Mouse (Mus musculus): ENCODE results near the gene Gm973. TPM values are rescaled to one million over a fixed set of nuclear protein-coding genes. Genes with fewer than 3 reads are reported as not detected.

The Gm973 gene
- 0.90 and 1.4 TPM in 2 replicates for polyA plus RNA-seq (2014; fragmentation: Nextera tagmentation; extraction: Ambion mirVana)

DNA sequence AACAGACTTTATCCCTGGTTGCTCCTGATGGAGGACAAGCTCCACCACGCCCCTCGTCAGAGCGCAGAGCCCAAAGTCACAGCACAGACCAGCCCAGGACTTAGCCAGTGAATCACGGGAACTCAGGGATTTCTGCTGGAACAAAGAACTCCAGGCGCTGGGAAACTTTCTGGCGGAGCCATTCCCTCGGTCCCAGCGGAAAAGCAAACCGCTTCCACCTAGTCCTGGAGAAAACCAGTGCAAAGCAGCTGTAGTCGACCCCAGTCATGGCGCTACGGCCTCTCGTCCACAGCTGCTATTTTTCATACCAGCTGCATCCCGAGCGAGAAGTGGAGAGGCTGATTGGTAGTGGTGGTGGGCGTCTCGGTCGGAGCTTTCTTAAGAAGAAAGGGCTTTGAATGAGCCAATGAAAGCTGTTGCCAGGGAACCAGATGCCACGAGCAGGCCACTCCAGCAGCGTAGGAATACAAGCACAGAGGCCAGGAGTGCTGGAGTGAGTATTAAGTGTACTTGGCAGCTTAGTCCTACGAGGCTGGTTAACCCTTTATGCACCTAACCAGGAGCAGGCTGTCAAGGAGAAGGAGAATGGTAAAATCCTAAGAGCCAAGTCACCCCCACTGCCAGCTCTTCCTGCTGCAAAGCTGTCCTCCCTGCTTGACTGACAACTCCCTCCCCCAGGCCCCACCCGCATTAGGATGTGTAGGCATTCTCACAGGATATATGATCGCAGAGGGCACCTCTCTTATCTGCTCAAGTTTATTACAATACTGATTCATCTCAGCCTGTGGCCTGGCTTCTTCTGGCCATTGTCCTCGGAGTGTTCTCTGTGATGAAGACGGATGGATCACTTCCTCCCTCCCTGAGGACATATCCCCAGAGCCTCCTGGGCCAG, at the start of gene Gm973:
TSS of gene Gm973 (plus strand) at position 239 of the 892 bp plus-strand sequence.
- Histone ChIP-seq H3K4me2 (replicated peaks; ENCODE audit: low read depth, low read length) (peak within 1 kb of the TSS; percentile 52), H3K9ac (ENCODE audit: low read depth, low read length) (peak within 1 kb of the TSS; percentile 42), H3K27ac (ENCODE audit: low read depth, low read length) (peak within 1 kb of the TSS; percentile 92), H3K4me1 (ENCODE audit: control insufficient read depth, insufficient read depth, low read length) (peaks cover 30% of the 10 kb centered on the region), H3K4me3 (ENCODE audit: low read length) (peak within 1 kb of the TSS; percentile 30), H3K9me3 (ENCODE audit: control insufficient read depth, low read length) (no peaks in the 10 kb centered on the region), H3K36me3 (ENCODE audit: control insufficient read depth, insufficient read depth, low read length) (no peaks in the 10 kb centered on the region), H3K27me3 (ENCODE audit: control insufficient read depth, insufficient read depth, low read length) (no peaks in the 10 kb centered on the region)
- WGBS: 4% methylated on average over 25 of the region's 25 CpGs
- peak; percentile 84 for ATAC-seq (ENCODE audit: low FRiP score, low TSS enrichment)

DNA sequence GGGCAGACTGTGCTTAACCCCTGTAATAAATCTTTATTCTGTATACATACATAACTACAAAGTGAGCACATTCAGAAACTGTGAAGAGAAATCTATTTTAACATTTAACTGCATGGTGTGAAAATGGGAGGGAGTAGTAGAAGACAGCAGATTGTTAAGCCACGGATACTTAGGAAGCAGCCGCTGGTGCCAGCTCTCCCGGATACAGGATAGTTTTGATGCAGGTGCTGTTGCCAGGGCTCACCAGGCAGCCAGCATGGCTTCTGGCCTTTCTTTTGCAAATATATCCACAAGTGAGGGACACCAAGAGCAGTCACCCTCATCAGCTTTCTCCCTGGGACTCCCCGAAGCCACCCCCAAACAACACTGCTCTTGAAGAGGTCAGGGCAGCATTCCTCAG, 46.9 kb upstream of the Gm973 start:
- Histone ChIP-seq H3K36me3 (ENCODE audit: control insufficient read depth, insufficient read depth, low read length) (no peaks in the 10 kb centered on the region), H3K9ac (ENCODE audit: low read depth, low read length) (no peak overlapping the region), H3K27ac (ENCODE audit: low read depth, low read length) (no peak overlapping the region), H3K4me2 (replicated peaks; ENCODE audit: low read depth, low read length) (no peak overlapping the region), H3K4me3 (ENCODE audit: low read length) (no peak overlapping the region), H3K9me3 (ENCODE audit: control insufficient read depth, low read length) (no peaks in the 10 kb centered on the region), H3K27me3 (ENCODE audit: control insufficient read depth, insufficient read depth, low read length) (no peaks in the 10 kb centered on the region), H3K4me1 (ENCODE audit: control insufficient read depth, insufficient read depth, low read length) (peaks cover 18% of the 10 kb centered on the region; the same call in 1 of the 2 replicates)
- 29% methylated on average over 4 of the region's 4 CpGs for WGBS
- no peak for ATAC-seq (ENCODE audit: low FRiP score, low TSS enrichment)

DNA sequence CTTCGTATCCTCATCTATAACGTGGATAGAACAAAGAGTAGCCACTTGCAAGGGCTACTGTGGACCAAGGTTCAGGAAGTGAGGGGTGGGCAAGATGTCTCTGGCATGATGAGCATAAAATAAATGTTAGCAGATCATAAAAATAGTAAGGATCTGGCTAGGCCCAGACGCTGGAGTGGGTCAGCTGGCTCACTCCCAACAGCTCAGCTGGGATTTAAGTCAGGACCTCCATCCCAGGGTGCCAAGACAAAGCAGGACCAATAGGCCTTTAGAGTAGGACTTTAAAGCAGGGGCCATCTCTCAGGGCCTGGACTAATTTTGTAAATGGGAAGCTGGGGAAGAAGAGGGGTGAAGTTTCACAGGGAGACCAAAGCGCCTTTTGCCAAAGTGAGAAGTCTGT, 45.3 kb upstream of the Gm973 start:
- no peaks in the 10 kb centered on the region for H3K36me3 ChIP-seq (ENCODE audit: control insufficient read depth, insufficient read depth, low read length)
- H3K4me1 ChIP-seq (ENCODE audit: control insufficient read depth, insufficient read depth, low read length): peaks cover 19% of the 10 kb centered on the region
- H3K27ac ChIP-seq (ENCODE audit: low read depth, low read length): no peak overlapping the region
- no peak overlapping the region for H3K9ac ChIP-seq (ENCODE audit: low read depth, low read length)
- no peaks in the 10 kb centered on the region for H3K27me3 ChIP-seq (ENCODE audit: control insufficient read depth, insufficient read depth, low read length)
- no peak overlapping the region for H3K4me2 ChIP-seq (replicated peaks; ENCODE audit: low read depth, low read length)
- ATAC-seq (ENCODE audit: low FRiP score, low TSS enrichment): no peak
- H3K4me3 ChIP-seq (ENCODE audit: low read length): no peak overlapping the region
- WGBS: 48% methylated on average over 4 of the region's 4 CpGs
- H3K9me3 ChIP-seq (ENCODE audit: control insufficient read depth, low read length): no peaks in the 10 kb centered on the region

DNA sequence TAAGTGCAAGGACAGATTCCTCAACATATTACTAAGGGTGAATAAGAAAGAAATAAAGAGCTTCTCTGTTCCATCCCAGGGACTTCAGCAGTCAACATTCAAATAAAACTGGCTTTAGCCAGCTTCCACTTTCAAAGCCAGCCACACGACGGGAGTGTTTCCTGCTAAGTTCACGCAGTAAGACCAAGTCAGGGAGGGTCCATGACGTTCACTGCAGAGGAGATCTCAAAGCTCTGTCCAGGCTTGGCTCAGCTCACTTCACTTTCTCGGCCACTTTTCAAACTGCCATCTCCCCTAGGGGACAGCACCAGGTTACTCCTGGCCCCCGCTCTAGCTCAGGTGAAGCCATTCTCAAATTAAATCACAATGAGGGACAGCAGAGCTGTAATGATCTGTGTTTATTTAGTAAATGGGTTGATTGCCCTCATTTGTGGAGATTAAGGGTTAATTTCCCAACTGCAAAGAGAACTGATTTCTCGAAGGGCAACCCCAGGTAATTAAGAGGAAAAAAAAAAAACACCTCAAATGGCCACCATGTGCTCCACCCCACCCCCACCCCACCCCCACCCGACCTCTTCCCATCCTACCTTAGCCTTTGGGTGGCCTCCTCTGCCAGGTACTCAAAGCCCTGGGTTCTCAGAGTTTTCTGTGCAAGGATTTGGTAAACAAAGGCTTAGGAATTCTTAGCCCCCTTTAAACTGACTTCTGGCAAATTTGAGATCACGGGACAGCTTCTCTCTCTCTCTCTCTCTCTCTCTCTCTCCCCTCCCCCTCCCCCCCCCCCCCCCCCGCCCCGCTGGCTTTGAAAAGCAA, 43.5 kb upstream of the Gm973 start:
- Histone ChIP-seq H3K9ac (ENCODE audit: low read depth, low read length) (no peak overlapping the region), H3K4me3 (ENCODE audit: low read length) (no peak overlapping the region), H3K9me3 (ENCODE audit: control insufficient read depth, low read length) (no peaks in the 10 kb centered on the region), H3K4me2 (replicated peaks; ENCODE audit: low read depth, low read length) (no peak overlapping the region), H3K36me3 (ENCODE audit: control insufficient read depth, insufficient read depth, low read length) (no peaks in the 10 kb centered on the region), H3K27me3 (ENCODE audit: control insufficient read depth, insufficient read depth, low read length) (no peaks in the 10 kb centered on the region), H3K27ac (ENCODE audit: low read depth, low read length) (no peak overlapping the region), H3K4me1 (ENCODE audit: control insufficient read depth, insufficient read depth, low read length) (peaks cover 19% of the 10 kb centered on the region)
- ATAC-seq (ENCODE audit: low FRiP score, low TSS enrichment): no peak
- 8% methylated on average over 9 of the region's 11 CpGs for WGBS

DNA sequence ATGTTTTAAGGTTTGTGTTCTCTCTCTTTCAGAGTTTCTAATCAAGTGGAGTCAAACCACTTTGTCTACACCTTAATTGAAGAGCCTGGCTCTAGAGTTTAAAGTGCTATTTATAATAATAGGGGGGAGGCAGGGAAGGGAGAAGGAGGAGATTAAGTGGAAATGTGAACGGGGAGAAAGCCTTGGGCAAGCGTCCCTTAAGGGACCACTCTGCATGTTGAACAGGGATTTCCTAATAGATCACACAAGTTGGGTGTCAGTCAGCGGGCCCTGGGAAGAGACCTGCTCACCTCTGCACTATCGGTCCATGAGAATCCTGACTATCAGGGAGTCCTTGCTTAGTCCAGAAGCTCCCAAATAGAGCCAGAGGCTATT, 42.9 kb upstream of the Gm973 start:
- H3K9ac ChIP-seq (ENCODE audit: low read depth, low read length): no peak overlapping the region
- H3K36me3 ChIP-seq (ENCODE audit: control insufficient read depth, insufficient read depth, low read length): no peaks in the 10 kb centered on the region
- H3K4me1 ChIP-seq (ENCODE audit: control insufficient read depth, insufficient read depth, low read length): peaks cover 19% of the 10 kb centered on the region
- WGBS: 19% methylated on average over 4 of the region's 4 CpGs
- no peak overlapping the region for H3K4me3 ChIP-seq (ENCODE audit: low read length)
- no peak overlapping the region for H3K4me2 ChIP-seq (replicated peaks; ENCODE audit: low read depth, low read length)
- H3K9me3 ChIP-seq (ENCODE audit: control insufficient read depth, low read length): no peaks in the 10 kb centered on the region
- H3K27me3 ChIP-seq (ENCODE audit: control insufficient read depth, insufficient read depth, low read length): no peaks in the 10 kb centered on the region
- no peak for ATAC-seq (ENCODE audit: low FRiP score, low TSS enrichment)
- H3K27ac ChIP-seq (ENCODE audit: low read depth, low read length): no peak overlapping the region

DNA sequence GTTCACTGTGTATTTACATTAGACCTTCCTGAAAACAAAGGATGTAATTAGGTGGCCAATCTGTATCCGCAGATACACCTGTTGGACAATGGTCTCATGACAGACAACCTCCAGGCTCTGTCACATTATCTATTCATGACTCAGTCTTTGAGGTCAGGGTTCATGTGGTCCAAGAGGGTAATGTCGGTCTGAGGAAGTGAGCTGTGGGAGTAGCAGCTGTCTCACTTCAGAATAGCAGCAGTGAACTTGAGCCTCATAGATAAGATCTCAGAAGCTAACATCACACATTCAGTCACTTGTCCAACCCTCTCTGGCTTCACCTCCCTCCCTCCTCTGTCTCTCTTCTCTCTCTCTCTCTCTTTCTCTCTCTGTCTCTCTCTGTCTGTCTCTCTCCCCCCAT, 40.4 kb upstream of the Gm973 start:
- Histone ChIP-seq H3K4me2 (replicated peaks; ENCODE audit: low read depth, low read length) (no peak overlapping the region), H3K36me3 (ENCODE audit: control insufficient read depth, insufficient read depth, low read length) (no peaks in the 10 kb centered on the region), H3K9me3 (ENCODE audit: control insufficient read depth, low read length) (no peaks in the 10 kb centered on the region), H3K27ac (ENCODE audit: low read depth, low read length) (no peak overlapping the region), H3K4me1 (ENCODE audit: control insufficient read depth, insufficient read depth, low read length) (peaks cover 30% of the 10 kb centered on the region), H3K4me3 (ENCODE audit: low read length) (no peak overlapping the region), H3K9ac (ENCODE audit: low read depth, low read length) (no peak overlapping the region), H3K27me3 (ENCODE audit: control insufficient read depth, insufficient read depth, low read length) (no peaks in the 10 kb centered on the region)
- 20% methylated on average over 2 of the region's 2 CpGs for WGBS
- no peak for ATAC-seq (ENCODE audit: low FRiP score, low TSS enrichment)

DNA sequence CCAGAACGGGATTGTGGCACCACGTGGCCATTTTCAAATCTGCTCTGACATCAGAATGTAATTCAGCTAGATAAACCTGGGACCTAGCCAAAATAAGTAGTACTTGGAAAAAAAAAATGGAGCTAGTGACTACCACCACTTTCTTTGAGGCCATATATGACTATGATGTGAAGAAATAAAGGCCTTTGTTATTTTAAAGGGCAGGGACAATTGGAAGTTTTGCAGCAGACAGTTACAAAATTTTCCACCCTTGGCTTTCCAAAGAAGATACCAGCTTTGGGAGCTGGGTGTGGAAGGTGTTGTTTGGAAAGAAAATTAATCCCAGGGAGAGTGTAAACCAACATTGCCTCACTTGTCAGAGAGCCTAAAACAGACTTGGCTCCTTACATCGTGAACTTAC, 37.2 kb upstream of the Gm973 start:
- ATAC-seq (ENCODE audit: low FRiP score, low TSS enrichment): no peak

DNA sequence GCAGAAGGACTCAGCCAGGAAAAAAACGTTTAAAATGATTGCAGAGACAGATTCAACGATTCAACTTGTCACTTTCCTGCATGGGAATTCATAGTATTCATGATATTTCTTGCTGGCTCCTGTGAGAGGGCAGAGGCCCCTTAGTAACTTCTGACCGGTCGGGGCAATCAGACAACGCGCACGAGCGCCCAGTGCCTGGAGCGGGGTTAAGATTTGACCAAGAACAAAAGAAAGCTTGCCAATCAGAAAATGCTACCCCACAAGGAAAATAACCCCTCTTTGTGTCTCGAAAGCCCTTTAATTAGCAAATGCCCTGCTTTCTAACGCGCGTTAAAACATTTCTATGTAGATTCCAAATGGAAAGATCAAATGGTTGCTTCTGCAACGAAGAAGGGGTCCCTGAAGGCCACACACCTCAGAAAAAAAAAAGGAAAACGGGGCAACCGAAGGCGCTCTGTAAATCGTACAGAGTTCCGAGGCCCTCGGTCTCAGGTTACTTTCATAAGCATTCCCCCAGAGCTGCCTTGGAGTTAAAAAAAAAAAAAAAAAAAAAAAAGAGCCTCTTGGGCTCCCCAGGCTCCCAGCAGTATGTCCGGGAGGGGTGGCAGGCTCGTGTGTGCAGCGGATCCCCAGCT, 35.1 kb upstream of the Gm973 start:
- WGBS: 2% methylated on average over 23 of the region's 23 CpGs
- H3K27ac ChIP-seq (ENCODE audit: low read depth, low read length): peak overlapping the region; percentile 96
- H3K36me3 ChIP-seq (ENCODE audit: control insufficient read depth, insufficient read depth, low read length): peaks cover 9% of the 10 kb centered on the region
- peak overlapping the region; percentile 87 for H3K4me3 ChIP-seq (ENCODE audit: low read length)
- ATAC-seq (ENCODE audit: low FRiP score, low TSS enrichment): no peak
- H3K27me3 ChIP-seq (ENCODE audit: control insufficient read depth, insufficient read depth, low read length): peaks cover 3% of the 10 kb centered on the region; the same call in 1 of the 2 replicates
- peaks cover 17% of the 10 kb centered on the region for H3K4me1 ChIP-seq (ENCODE audit: control insufficient read depth, insufficient read depth, low read length)
- peak overlapping the region; percentile 55 for H3K9ac ChIP-seq (ENCODE audit: low read depth, low read length)
- no peaks in the 10 kb centered on the region for H3K9me3 ChIP-seq (ENCODE audit: control insufficient read depth, low read length)
- H3K4me2 ChIP-seq (replicated peaks; ENCODE audit: low read depth, low read length): peak overlapping the region; percentile 56

More for the DNA sequence above, 37.2 kb upstream of the Gm973 start:
- Histone ChIP-seq H3K4me3 (ENCODE audit: low read length) (no peak overlapping the region), H3K9ac (ENCODE audit: low read depth, low read length) (no peak overlapping the region), H3K9me3 (ENCODE audit: control insufficient read depth, low read length) (no peaks in the 10 kb centered on the region), H3K27ac (ENCODE audit: low read depth, low read length) (no peak overlapping the region), H3K27me3 (ENCODE audit: control insufficient read depth, insufficient read depth, low read length) (peaks cover 3% of the 10 kb centered on the region; the same call in 1 of the 2 replicates), H3K4me2 (replicated peaks; ENCODE audit: low read depth, low read length) (no peak overlapping the region), H3K4me1 (ENCODE audit: control insufficient read depth, insufficient read depth, low read length) (peaks cover 18% of the 10 kb centered on the region), H3K36me3 (ENCODE audit: control insufficient read depth, insufficient read depth, low read length) (peaks cover 3% of the 10 kb centered on the region; the same call in 1 of the 2 replicates)
- 59% methylated on average over 3 of the region's 3 CpGs for WGBS
